Mouse (Mus musculus) adrenal gland (tissue): Measurements from ENCODE around the gene Speg.

Experiments used
- intact Hi-C: fragments of 180-260 bp; cut with DNase I; formaldehyde crosslinking; loops from one replicate; pipeline ENCODE4 v1.15.1; 2025
- long read RNA-seq, 2 experiments: library from polyadenylated mRNA; unstranded; transcript quantifications; one replicate each; pipeline ENCODE4 v2.0.0; 2020; ENCODE audit warnings: borderline replicate concordance in 1 of 2; ENCODE audit not compliant: insufficient replicate concordance in 1 of 2

The Speg gene
- long read RNA-seq, experiment 1, partial matches to known transcripts: 1 of 6 reads
- long read RNA-seq, experiment 1, other reads (novel, unspliced or antisense): 2 of 6 reads
- long read RNA-seq, experiment 2, transcript Speg-204 (5 exons, 833 nt): major isoform, 16 of 19 reads
- long read RNA-seq, experiment 2, partial matches to known transcripts: 1 of 19 reads
- long read RNA-seq, experiment 2, other reads (novel, unspliced or antisense): 0 of 19 reads

- intact Hi-C loops: no loop called here
Measured at GRCm38 (mm10) chr1:75374950-75375936, at the start of gene Speg. Gene Speg, plus strand, starts transcription at chr1:75375297.

GRCm38 (mm10) chr1:75327461-75327860 lies 47.6 kb upstream of the Speg start:
- intact Hi-C loops: no loop called here

- intact Hi-C loops: no loop called here
Measured at GRCm38 (mm10) chr1:75331271-75331670, 43.8 kb upstream of the Speg start.

GRCm38 (mm10) chr1:75336461-75336860 lies 38.6 kb upstream of the Speg start:
- intact Hi-C loops: no loop called here

- intact Hi-C loops: no loop called here
Measured at GRCm38 (mm10) chr1:75337097-75337496, 38.0 kb upstream of the Speg start.

- intact Hi-C loops: no loop called here
Measured at GRCm38 (mm10) chr1:75338091-75338694, 36.9 kb upstream of the Speg start.

GRCm38 (mm10) chr1:75339337-75339736 lies 35.8 kb upstream of the Speg start:
- intact Hi-C loops: no loop called here

- intact Hi-C loops: loop anchor here (5.0 to 10.0 kb wide), 2 partner anchors 107 to 254 kb away; no protein-coding TSS in a partner anchor
Measured at GRCm38 (mm10) chr1:75340519-75340918, 34.6 kb upstream of the Speg start.

- intact Hi-C loops: loop anchor here (1.0 to 10.0 kb wide), 3 partner anchors 104 to 252 kb away; no protein-coding TSS in a partner anchor
Measured at GRCm38 (mm10) chr1:75342874-75343416, 32.2 kb upstream of the Speg start.

- intact Hi-C loops: loop anchor here (5.0 to 10.0 kb wide), 2 partner anchors 103 to 250 kb away; no protein-coding TSS in a partner anchor
Measured at GRCm38 (mm10) chr1:75344291-75345035, 30.6 kb upstream of the Speg start.

- intact Hi-C loops: loop anchor here (10.0 kb wide), 1 partner anchor 250 kb away; no protein-coding TSS in a partner anchor
Measured at GRCm38 (mm10) chr1:75345036-75345935, 29.8 kb upstream of the Speg start.

- intact Hi-C loops: loop anchor here (10.0 kb wide), 1 partner anchor 248 kb away; no protein-coding TSS in a partner anchor
Measured at GRCm38 (mm10) chr1:75347279-75347678, 27.8 kb upstream of the Speg start.

- intact Hi-C loops: loop anchor here (10.0 kb wide), 1 partner anchor 246 kb away; no protein-coding TSS in a partner anchor
Measured at GRCm38 (mm10) chr1:75349275-75349674, 25.8 kb upstream of the Speg start.

- intact Hi-C loops: no loop called here
Measured at GRCm38 (mm10) chr1:75357261-75357660, 17.8 kb upstream of the Speg start.

- intact Hi-C loops: no loop called here
Measured at GRCm38 (mm10) chr1:75358009-75358408, 17.1 kb upstream of the Speg start.

GRCm38 (mm10) chr1:75359346-75359745 lies 15.8 kb upstream of the Speg start:
- intact Hi-C loops: no loop called here

- intact Hi-C loops: no loop called here
Measured at GRCm38 (mm10) chr1:75360112-75361031, 14.7 kb upstream of the Speg start, which contains the start of gene Des. Gene Des, plus strand, starts transcription at chr1:75360329.

GRCm38 (mm10) chr1:75361123-75361522 lies 14.0 kb upstream of the Speg start:
- intact Hi-C loops: no loop called here
